Mouse (Mus musculus): ENCODE measurements at regions not wholly inside any gene's neighbourhood (a gene's known extent, or its start where the extent isn't known, plus 50 kb on each side); places are given as distances from the start of the nearest gene placed in this dataset.

GRCm38 (mm10) chr5:78032554-78033250 lies 624.9 kb upstream of the Igfbp7 start (continued):
- TF ChIP-seq JUND (IDR thresholded peaks at IDR 0.05; ENCODE audit: low read depth, low read length), result no peak
- no peak for TF ChIP-seq TBP (IDR thresholded peaks at IDR 0.05; ENCODE audit: low read depth, low read length)
- no peak for TF ChIP-seq ZC3H11A (IDR thresholded peaks at IDR 0.05; ENCODE audit: low read depth, low read length)

DNA sequence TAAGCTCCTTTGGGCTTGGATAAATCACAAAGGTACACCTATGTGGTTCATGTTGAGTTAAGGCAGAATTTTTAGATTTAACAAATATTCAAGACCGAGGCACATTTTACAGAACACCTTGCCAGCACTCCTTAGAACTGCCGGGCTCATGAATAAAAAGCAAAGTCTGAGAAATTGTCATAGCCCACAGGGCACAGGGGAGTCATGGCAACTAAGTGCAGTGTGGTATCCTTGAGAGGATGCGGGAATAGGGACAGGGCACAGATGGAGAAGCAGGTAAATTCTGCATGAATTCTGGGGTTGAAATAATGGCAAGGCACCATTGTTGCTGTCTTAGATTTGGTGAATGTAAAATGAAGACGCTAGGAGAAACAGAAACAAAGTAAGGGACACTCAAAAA lies 609.7 kb upstream of the Igfbp7 start:
- Histone ChIP-seq H3K4me1 (ENCODE audit: control insufficient read depth in 1 of 2, insufficient read depth in 2 of 2, low read length in 2 of 2) (no peaks in the 10 kb centered on the region), H3K36me3 (ENCODE audit: control insufficient read depth in 1 of 2, insufficient read depth in 2 of 2, low read length in 2 of 2) (no peaks in the 10 kb centered on the region), H3K9ac (ENCODE audit: control insufficient read depth, low read depth, low read length, poor library complexity, severe bottlenecking) (no peak overlapping the region), H3K4me3 (ENCODE audit: control insufficient read depth in 1 of 2, insufficient read depth in 1 of 2, low read depth in 2 of 2, low read length in 2 of 2) (no peak overlapping the region), H3K9me3 (replicated peaks; ENCODE audit: insufficient read depth, low read length) (no peaks in the 10 kb centered on the region), H3K27ac (ENCODE audit: control insufficient read depth, low read depth, low read length) (no peak overlapping the region), H3K27me3 (ENCODE audit: control insufficient read depth in 1 of 2, insufficient read depth in 2 of 2, low read length in 2 of 2) (no peaks in the 10 kb centered on the region), H3K79me2 (ENCODE audit: control insufficient read depth, insufficient read depth, low read length, poor library complexity) (no peaks in the 10 kb centered on the region)
- DNase-seq (ENCODE audit: low read depth, low spot score), result no peak
- TF ChIP-seq JUND (IDR thresholded peaks at IDR 0.05; ENCODE audit: low read depth, low read length) (no peak), MAZ (IDR thresholded peaks at IDR 0.05; ENCODE audit: low read depth, low read length) (no peak), POLR2AphosphoS5 (IDR thresholded peaks at IDR 0.05; ENCODE audit: borderline replicate concordance, low read depth, low read length) (no peak), EP300 (IDR thresholded peaks at IDR 0.05; ENCODE audit: low read depth in 1 of 2, low read length in 2 of 2) (no peak), NRF1 (IDR thresholded peaks at IDR 0.05; ENCODE audit: insufficient read depth, low read depth, low read length, poor library complexity, severe bottlenecking) (no peak), USF2 (IDR thresholded peaks at IDR 0.05; ENCODE audit: borderline replicate concordance in 1 of 2, insufficient read depth in 1 of 2, low read depth in 1 of 2, low read length in 2 of 2) (no peak), KAT2A (conservative IDR thresholded peaks at IDR 0.05; ENCODE audit: low read depth, low read length) (no peak), RCOR1 (IDR thresholded peaks at IDR 0.05; ENCODE audit: low read depth, low read length) (no peak), MAFK (IDR thresholded peaks at IDR 0.05; ENCODE audit: borderline replicate concordance, low read depth, low read length) (no peak), CTCF (IDR thresholded peaks at IDR 0.05 in 2 of 3, conservative IDR thresholded peaks at IDR 0.05 in 1 of 3; ENCODE audit: control insufficient read depth in 1 of 3, insufficient read depth in 1 of 3, low read depth in 2 of 3, low read length in 3 of 3, poor library complexity in 1 of 3, severe bottlenecking in 1 of 3) (no peak), USF1 (IDR thresholded peaks at IDR 0.05; ENCODE audit: low read depth, low read length) (no peak), BHLHE40 (IDR thresholded peaks at IDR 0.05; ENCODE audit: borderline replicate concordance, low read depth, low read length) (no peak), HCFC1 (IDR thresholded peaks at IDR 0.05; ENCODE audit: low read depth, low read length) (no peak), MYB (IDR thresholded peaks at IDR 0.05; ENCODE audit: low read depth, low read length) (no peak), MEF2A (IDR thresholded peaks at IDR 0.05; ENCODE audit: extremely low read depth, insufficient replicate concordance, low read depth, low read length, poor library complexity, severe bottlenecking) (no peak), MAX (IDR thresholded peaks at IDR 0.05; ENCODE audit: low read length) (no peak), ELF1 (IDR thresholded peaks at IDR 0.05; ENCODE audit: low read depth, low read length) (no peak), TCF12 (IDR thresholded peaks at IDR 0.05; ENCODE audit: low read depth, low read length) (no peak), ZC3H11A (IDR thresholded peaks at IDR 0.05; ENCODE audit: low read depth, low read length) (no peak)

Data from MEL (cell line).